Mouse (Mus musculus) heart, embryonic 14.5 days (tissue): ENCODE measurements at regions not wholly inside any gene's neighbourhood (a gene's known extent, or its start where the extent isn't known, plus 50 kb on each side); places are given as distances from the start of the nearest gene placed in this dataset.

ENCODE experiments used
- ATAC-seq: fragments of 200-750 bp; cut with Nextera tagmentation; 2 replicates; pipeline ENCODE4 v1.8.0; 2017; ENCODE audit warnings: low read depth, moderate TSS enrichment; ENCODE audit not compliant: insufficient number of reproducible peaks, insufficient read depth, low FRiP score
- H3K27ac ChIP-seq, 2 experiments: fragments of 200-500 bp in 1 of 2; fragments of 300-500 bp in 1 of 2; sonication (generic) in 1 of 2; replicated peaks in 1 of 2; 2 replicates each; pipeline ENCODE4 v1.5.1; 2012 to 2014; ENCODE audit warnings: low read depth in 2 of 2, low read length in 2 of 2, control low read depth in 1 of 2, mild to moderate bottlenecking in 1 of 2, mixed read lengths in 1 of 2; ENCODE audit not compliant: control insufficient read depth in 1 of 2, insufficient read depth in 1 of 2
- H3K27me3 ChIP-seq: fragments of 300-500 bp; sonication (generic); 2 replicates; pipeline ENCODE4 v1.6.1; 2014; ENCODE audit warnings: mild to moderate bottlenecking, low read length, control low read depth; ENCODE audit not compliant: control insufficient read depth, insufficient read depth
- H3K36me3 ChIP-seq: fragments of 300-500 bp; sonication (generic); 2 replicates; pipeline ENCODE4 v1.6.1; 2014; ENCODE audit warnings: mild to moderate bottlenecking, control low read depth, low read length, mixed read lengths; ENCODE audit not compliant: control insufficient read depth, insufficient read depth
- H3K4me1 ChIP-seq, 2 experiments: fragments of 200-500 bp in 1 of 2; fragments of 300-500 bp in 1 of 2; sonication (generic) in 1 of 2; 2 replicates each; pipeline ENCODE4 v1.6.1; 2012 to 2014; ENCODE audit warnings: low read length in 2 of 2, control low read depth in 1 of 2, mixed read lengths in 1 of 2; ENCODE audit not compliant: control insufficient read depth in 2 of 2, insufficient read depth in 2 of 2
- H3K4me2 ChIP-seq: fragments of 300-500 bp; sonication (generic); 2 replicates; pipeline ENCODE4 v1.6.1; 2014; ENCODE audit warnings: mild to moderate bottlenecking, low read length
- H3K4me3 ChIP-seq, 2 experiments: fragments of 200-500 bp in 1 of 2; fragments of 300-500 bp in 1 of 2; sonication (generic) in 1 of 2; 2 replicates each; pipeline ENCODE4 v1.5.1; 2012 to 2014; ENCODE audit warnings: low read length in 2 of 2, mild to moderate bottlenecking in 2 of 2, control low read depth in 1 of 2, low read depth in 1 of 2, moderate library complexity in 1 of 2; ENCODE audit not compliant: control insufficient read depth in 1 of 2, insufficient read depth in 1 of 2
- H3K9ac ChIP-seq: fragments of 300-500 bp; sonication (generic); 2 replicates; pipeline ENCODE4 v1.6.1; 2014; ENCODE audit warnings: mild to moderate bottlenecking, low read length
- H3K9me3 ChIP-seq: fragments of 300-500 bp; sonication (generic); 2 replicates; pipeline ENCODE4 v1.6.1; 2016; ENCODE audit warnings: low read length, control low read depth; ENCODE audit not compliant: control insufficient read depth
- WGBS: fragments of 180-500 bp; shearing (Covaris S2); extraction: QIAGEN DNeasy Blood & Tissue Kit; methylation state at CpG from one replicate; pipeline ENCODE4 v1.1.7; 2014; 5-methylcytosine and 5-hydroxymethylcytosine counted together

GRCm38 (mm10) chr1:130309746-130310145, 113.1 kb downstream of the Cd55b start:
- ATAC-seq: no peak
- Histone ChIP-seq H3K9me3 (no peaks in the 10 kb centered on the region), H3K4me1 (no peaks in the 10 kb centered on the region), H3K36me3 (no peaks in the 10 kb centered on the region), H3K4me2 (no peak overlapping the region), H3K27ac (no peak overlapping the region), H3K27me3 (no peaks in the 10 kb centered on the region), H3K9ac (no peak overlapping the region), H3K4me3 (no peak overlapping the region)
- 76% methylated on average over 2 of the region's 2 CpGs for WGBS

DNA sequence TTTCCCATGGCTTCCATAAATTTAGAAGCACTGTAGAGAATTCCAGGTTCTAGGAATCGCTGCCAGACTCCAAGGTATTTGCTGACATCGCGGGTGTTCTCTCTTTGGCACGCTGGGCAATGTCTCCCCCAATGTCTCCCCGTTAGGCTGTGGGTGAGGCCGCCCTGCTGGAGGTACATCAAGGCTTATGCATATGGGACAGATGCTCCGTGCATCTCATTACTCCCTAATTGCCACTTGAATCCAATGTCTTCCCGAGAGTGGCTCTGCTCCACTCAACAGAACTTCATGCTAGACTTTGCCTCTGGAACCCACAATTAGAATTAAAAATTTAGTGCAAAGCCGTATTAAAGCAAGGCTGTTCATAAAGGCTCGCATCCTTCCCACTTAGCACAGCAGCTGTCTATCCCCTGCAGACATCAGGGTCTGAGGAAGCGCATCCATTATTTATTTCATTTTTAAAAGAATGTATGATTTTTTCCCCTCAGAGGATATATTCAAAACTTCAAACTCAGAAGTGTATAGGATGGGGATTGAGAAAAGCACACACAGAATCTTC, 120.9 kb downstream of the Cd55b start:
- H3K27ac ChIP-seq: no peak overlapping the region
- no peaks in the 10 kb centered on the region for H3K36me3 ChIP-seq
- no peaks in the 10 kb centered on the region for H3K27me3 ChIP-seq
- no peak overlapping the region for H3K4me2 ChIP-seq
- peaks cover 8 to 16% of the 10 kb centered on the region in 2 experiments for H3K4me1 ChIP-seq
- no peaks in the 10 kb centered on the region for H3K9me3 ChIP-seq
- WGBS: 67% methylated on average over 11 of the region's 11 CpGs
- no peak overlapping the region for H3K4me3 ChIP-seq
- no peak overlapping the region for H3K9ac ChIP-seq
- ATAC-seq: no peak

- peak; percentile 83 for ATAC-seq
- 10% methylated on average over 13 of the region's 13 CpGs for WGBS
- Histone ChIP-seq H3K4me3 (peak overlapping the region; percentile 33 to 35), H3K4me2 (peak overlapping the region; percentile 68), H3K27ac (peak overlapping the region; percentile 57 to 64), H3K9ac (peak overlapping the region; percentile 28), H3K9me3 (no peaks in the 10 kb centered on the region), H3K27me3 (no peaks in the 10 kb centered on the region), H3K4me1 (peaks cover 8 to 16% of the 10 kb centered on the region in 2 experiments), H3K36me3 (no peaks in the 10 kb centered on the region)
Observed at GRCm38 (mm10) chr1:130300065-130300815, 122.6 kb downstream of the Cd55b start.

DNA sequence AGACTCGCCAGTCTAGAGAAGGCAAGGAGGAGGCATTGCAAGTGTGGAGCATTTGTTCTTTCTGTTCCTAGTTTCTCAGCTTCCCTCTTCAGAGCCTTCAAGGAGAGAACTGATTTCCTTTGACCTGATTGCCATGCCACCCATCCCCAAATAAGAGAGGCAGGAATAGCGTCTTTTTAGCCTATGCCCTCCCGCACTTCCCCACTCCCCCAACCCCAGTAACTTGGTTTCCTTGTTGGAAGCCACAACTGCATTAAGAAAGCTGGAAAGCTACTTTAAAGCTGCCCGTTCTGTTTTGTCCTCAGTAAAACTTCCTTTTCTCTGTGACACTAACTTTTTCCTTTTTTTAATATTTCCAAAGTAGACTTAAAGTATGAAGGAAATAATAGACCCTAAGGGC, 123.2 kb downstream of the Cd55b start:
- H3K4me2 ChIP-seq: peak overlapping the region; percentile 68
- peaks cover 8 to 16% of the 10 kb centered on the region in 2 experiments for H3K4me1 ChIP-seq
- H3K9me3 ChIP-seq: no peaks in the 10 kb centered on the region
- H3K9ac ChIP-seq: peak overlapping the region; percentile 28
- H3K27ac ChIP-seq: peak overlapping the region; percentile 57 to 64
- H3K27me3 ChIP-seq: no peaks in the 10 kb centered on the region
- H3K36me3 ChIP-seq: no peaks in the 10 kb centered on the region
- WGBS: 11% methylated on average over 4 of the region's 4 CpGs
- no peak for ATAC-seq
- peak overlapping the region; percentile 33 to 35; a peak in 3 of 4 replicates for H3K4me3 ChIP-seq

- Histone ChIP-seq H3K4me1 (peaks cover 8 to 16% of the 10 kb centered on the region in 2 experiments), H3K36me3 (no peaks in the 10 kb centered on the region), H3K4me2 (no peak overlapping the region), H3K27me3 (no peaks in the 10 kb centered on the region), H3K27ac (no peak overlapping the region), H3K4me3 (no peak overlapping the region), H3K9ac (no peak overlapping the region), H3K9me3 (no peaks in the 10 kb centered on the region)
- no peak for ATAC-seq
- WGBS: 38% methylated on average over 3 of the region's 3 CpGs
Observed at GRCm38 (mm10) chr1:130299069-130299468, 123.7 kb downstream of the Cd55b start.

- Histone ChIP-seq H3K27ac (no peak overlapping the region), H3K27me3 (no peaks in the 10 kb centered on the region), H3K4me2 (no peak overlapping the region), H3K4me1 (peaks cover 8 to 16% of the 10 kb centered on the region in 2 experiments), H3K9me3 (no peaks in the 10 kb centered on the region), H3K9ac (no peak overlapping the region), H3K4me3 (no peak overlapping the region), H3K36me3 (no peaks in the 10 kb centered on the region)
- ATAC-seq: no peak
- WGBS: 70% methylated on average over 1 of the region's 1 CpGs
Observed at GRCm38 (mm10) chr1:130298636-130299035, 124.2 kb downstream of the Cd55b start.

- no peak for ATAC-seq
- Histone ChIP-seq H3K4me3 (no peak overlapping the region), H3K9me3 (no peaks in the 10 kb centered on the region), H3K4me2 (no peak overlapping the region), H3K4me1 (peaks cover 8 to 16% of the 10 kb centered on the region in 2 experiments), H3K27ac (no peak overlapping the region), H3K9ac (no peak overlapping the region), H3K27me3 (no peaks in the 10 kb centered on the region), H3K36me3 (no peaks in the 10 kb centered on the region)
- 70% methylated on average over 2 of the region's 2 CpGs for WGBS
Observed at GRCm38 (mm10) chr1:130297471-130297870, 125.3 kb downstream of the Cd55b start.
